Mouse (Mus musculus): ENCODE measurements around the gene Crip1. TPM values are rescaled to one million over a fixed set of nuclear protein-coding genes. Genes with fewer than 3 reads are reported as not detected.

Crip1 gene
- 0.82 TPM for polyA plus RNA-seq (2014; fragmentation: Illumina TruSeq; extraction: RNeasy Lipid Tissue Mini Kit (QIAGEN cat#74804); ENCODE audit: low read depth, low replicate concordance)

GRCm38 (mm10) chr12:113146112-113147057 lies at the start of gene Crip1:
Gene Crip1 (plus strand): TSS chr12:113146316.

GRCm38 (mm10) chr12:113097749-113098281 lies 48.3 kb upstream of the Crip1 start, which contains the start of gene Mta1:
Gene Mta1 (plus strand): TSS chr12:113098278.

GRCm38 (mm10) chr12:113139908-113140615 lies 6.1 kb upstream of the Crip1 start, which contains the start of gene Crip2:
Gene Crip2 (plus strand): TSS chr12:113140236.

DNA sequence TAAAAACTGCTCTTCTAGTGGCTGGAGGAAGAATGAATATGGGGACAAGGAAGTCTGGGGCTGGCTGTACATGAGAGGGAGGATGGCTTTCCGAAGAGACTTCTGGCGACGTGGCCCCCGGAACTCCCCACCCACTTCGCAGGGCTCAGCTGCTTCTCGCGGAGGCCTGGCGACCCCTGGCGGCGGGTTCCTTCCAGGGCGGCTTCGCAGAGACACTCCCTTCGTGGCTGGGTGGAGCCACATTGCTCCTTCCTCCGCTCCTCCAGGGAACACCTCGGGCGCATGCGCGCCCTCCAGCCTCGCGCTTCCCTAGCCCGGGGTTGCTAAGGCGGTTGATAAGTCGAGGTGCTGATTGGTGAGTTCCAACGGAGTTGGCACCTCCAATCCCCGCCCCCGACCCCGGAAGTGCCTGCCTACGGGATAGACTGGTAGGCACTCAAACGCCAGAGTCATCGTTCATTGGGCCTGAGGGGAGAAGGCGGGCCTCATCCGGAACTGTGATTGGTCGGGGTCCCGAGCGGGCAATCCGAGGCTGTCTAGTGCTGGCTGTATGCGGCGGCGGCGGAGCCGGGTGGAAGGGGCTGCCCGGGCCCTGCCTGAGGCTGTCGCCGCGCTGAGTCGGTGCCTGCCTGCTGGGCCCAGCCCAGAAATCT lies 9.9 kb downstream of the Crip1 start, which contains the start of gene Tedc1:
TSS of gene Tedc1 (plus strand) at position 535 of the 653 bp plus-strand sequence.

GRCm38 (mm10) chr12:113185442-113186291 lies 39.6 kb downstream of the Crip1 start, which contains the start of gene Tmem121:
Gene Tmem121 (plus strand): TSS chr12:113185930.

Other genes starting within 250 kb of the Crip1 start
- 0.12 TPM for gene Jag2, start 216.5 kb upstream of the Crip1 start, polyA plus RNA-seq (2014; fragmentation: Illumina TruSeq; extraction: RNeasy Lipid Tissue Mini Kit (QIAGEN cat#74804); ENCODE audit: low read depth, low replicate concordance)
- gene Nudt14, start 204.2 kb upstream of the Crip1 start, polyA plus RNA-seq (2014; fragmentation: Illumina TruSeq; extraction: RNeasy Lipid Tissue Mini Kit (QIAGEN cat#74804); ENCODE audit: low read depth, low replicate concordance), result 0.93 TPM
- 1.1 TPM for gene Btbd6, start 169.8 kb upstream of the Crip1 start, polyA plus RNA-seq (2014; fragmentation: Illumina TruSeq; extraction: RNeasy Lipid Tissue Mini Kit (QIAGEN cat#74804); ENCODE audit: low read depth, low replicate concordance)
- gene Brf1, start 145.6 kb upstream of the Crip1 start, polyA plus RNA-seq (2014; fragmentation: Illumina TruSeq; extraction: RNeasy Lipid Tissue Mini Kit (QIAGEN cat#74804); ENCODE audit: low read depth, low replicate concordance), result 20.1 TPM
- gene Pacs2, start 131.8 kb upstream of the Crip1 start, polyA plus RNA-seq (2014; fragmentation: Illumina TruSeq; extraction: RNeasy Lipid Tissue Mini Kit (QIAGEN cat#74804); ENCODE audit: low read depth, low replicate concordance), result 7.3 TPM
- not detected for gene Tex22, start 71.8 kb upstream of the Crip1 start, polyA plus RNA-seq (2014; fragmentation: Illumina TruSeq; extraction: RNeasy Lipid Tissue Mini Kit (QIAGEN cat#74804); ENCODE audit: low read depth, low replicate concordance)
- 21.4 TPM for gene Mta1, start 48.0 kb upstream of the Crip1 start, polyA plus RNA-seq (2014; fragmentation: Illumina TruSeq; extraction: RNeasy Lipid Tissue Mini Kit (QIAGEN cat#74804); ENCODE audit: low read depth, low replicate concordance)
- 0.58 TPM for gene Crip2, start 6.1 kb upstream of the Crip1 start, polyA plus RNA-seq (2014; fragmentation: Illumina TruSeq; extraction: RNeasy Lipid Tissue Mini Kit (QIAGEN cat#74804); ENCODE audit: low read depth, low replicate concordance)
- gene Tedc1, start 10.1 kb downstream of the Crip1 start, polyA plus RNA-seq (2014; fragmentation: Illumina TruSeq; extraction: RNeasy Lipid Tissue Mini Kit (QIAGEN cat#74804); ENCODE audit: low read depth, low replicate concordance), result not detected
- not detected for gene Tmem121, start 39.6 kb downstream of the Crip1 start, polyA plus RNA-seq (2014; fragmentation: Illumina TruSeq; extraction: RNeasy Lipid Tissue Mini Kit (QIAGEN cat#74804); ENCODE audit: low read depth, low replicate concordance)